Mouse (Mus musculus) heart, embryonic 12.5 days (tissue): ENCODE measurements around the gene Gas6. TPM values are rescaled to one million over a fixed set of nuclear protein-coding genes. Genes with fewer than 3 reads are reported as not detected.

Experiments used
- ATAC-seq: fragments of 200-750 bp; cut with Nextera tagmentation; 2 replicates; pipeline ENCODE4 v1.8.0; 2017; ENCODE audit warnings: moderate TSS enrichment, moderate library complexity; ENCODE audit not compliant: insufficient number of reproducible peaks, low FRiP score
- H3K27ac ChIP-seq: fragments of 300-500 bp; sonication (generic); 2 replicates; pipeline ENCODE4 v1.5.1; 2016; ENCODE audit warnings: mild to moderate bottlenecking, moderate library complexity; ENCODE audit not compliant: poor library complexity, severe bottlenecking
- H3K27me3 ChIP-seq: fragments of 300-500 bp; sonication (generic); replicated peaks from 2 replicates; pipeline ENCODE4 v1.6.1; 2016; ENCODE audit warnings: mild to moderate bottlenecking, moderate library complexity
- H3K36me3 ChIP-seq: fragments of 300-500 bp; sonication (generic); 2 replicates; pipeline ENCODE4 v1.6.1; 2016; ENCODE audit warnings: mild to moderate bottlenecking, moderate library complexity
- H3K4me1 ChIP-seq: fragments of 300-500 bp; sonication (generic); replicated peaks from 2 replicates; pipeline ENCODE4 v1.6.1; 2016; ENCODE audit warnings: mild to moderate bottlenecking
- H3K4me2 ChIP-seq: fragments of 300-500 bp; sonication (generic); 2 replicates; pipeline ENCODE4 v1.6.1; 2016; ENCODE audit warnings: mild to moderate bottlenecking, moderate library complexity
- H3K4me3 ChIP-seq: fragments of 300-500 bp; sonication (generic); 2 replicates; pipeline ENCODE4 v1.5.1; 2016; ENCODE audit warnings: mild to moderate bottlenecking
- H3K9ac ChIP-seq: fragments of 300-500 bp; sonication (generic); 2 replicates; pipeline ENCODE4 v1.6.1; 2016; ENCODE audit warnings: mild to moderate bottlenecking, moderate library complexity
- H3K9me3 ChIP-seq: fragments of 300-500 bp; sonication (generic); replicated peaks from 2 replicates; pipeline ENCODE4 v1.6.1; 2016; ENCODE audit warnings: mild to moderate bottlenecking, moderate library complexity
- WGBS: fragments of 180-500 bp; shearing (Covaris S2); methylation state at CpG from one replicate; pipeline ENCODE4 v1.1.7; 2016; 5-methylcytosine and 5-hydroxymethylcytosine counted together
- polyA plus RNA-seq: library from polyadenylated mRNA; unstranded; fragments of >200 nt; fragmentation: Nextera tagmentation; extraction: Ambion mirVana; gene quantifications from 2 replicates; pipeline ENCODE4 v1.2.1, GENCODE M21; 2016

The Gas6 gene
- polyA plus RNA-seq, 1 experiment from 2014 or later, result 60.7 TPM

DNA sequence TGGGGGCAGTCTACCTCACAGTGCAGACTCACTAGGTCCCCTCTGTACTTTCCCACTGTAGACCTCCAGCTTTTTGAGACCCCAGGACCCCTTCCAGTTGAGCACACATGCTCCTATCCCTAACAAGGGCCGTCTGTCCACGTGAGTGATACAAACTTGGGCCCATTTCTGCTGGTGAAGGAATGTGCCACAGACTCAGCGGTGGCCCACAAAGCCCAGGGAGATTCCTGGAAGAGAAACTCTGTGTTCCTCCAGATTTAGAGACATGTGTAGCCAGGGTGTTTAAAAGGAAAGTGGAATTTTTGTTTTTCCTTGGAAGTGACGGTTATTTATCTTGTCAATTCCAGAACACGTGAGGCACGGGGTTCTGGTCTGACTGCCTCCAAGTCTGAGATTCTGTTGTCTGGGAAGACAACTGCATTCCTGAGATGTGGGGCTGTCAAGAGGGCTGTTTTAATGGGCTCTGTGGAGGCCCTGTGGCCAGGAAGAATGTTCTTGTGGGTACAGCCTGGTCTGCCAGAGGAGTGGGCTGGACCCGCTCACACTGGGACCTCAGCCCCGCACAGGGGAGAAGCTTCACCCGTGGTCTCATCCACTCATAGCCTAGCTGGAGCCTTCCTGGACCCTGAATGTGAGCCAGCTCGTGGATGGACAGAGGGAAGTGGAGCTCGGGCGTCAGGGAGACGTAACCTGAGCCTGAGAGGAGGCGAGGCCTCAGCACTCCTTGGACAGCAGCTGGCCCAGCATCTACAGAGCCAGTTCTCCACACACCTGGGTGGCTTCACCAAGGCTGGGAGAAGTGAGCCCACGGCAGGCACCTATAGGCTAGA, 34.9 kb upstream of the Gas6 start:
- 50% methylated on average over 15 of the region's 15 CpGs for WGBS
- no peak for ATAC-seq
- H3K36me3 ChIP-seq, result no peaks in the 10 kb centered on the region
- H3K4me2 ChIP-seq, result no peak overlapping the region
- peaks cover 44% of the 10 kb centered on the region for H3K4me1 ChIP-seq
- H3K9ac ChIP-seq, result no peak overlapping the region
- H3K27me3 ChIP-seq, result no peaks in the 10 kb centered on the region
- H3K27ac ChIP-seq, result peak overlapping the region; percentile 65
- H3K9me3 ChIP-seq, result peaks cover 15% of the 10 kb centered on the region
- no peak overlapping the region for H3K4me3 ChIP-seq

DNA sequence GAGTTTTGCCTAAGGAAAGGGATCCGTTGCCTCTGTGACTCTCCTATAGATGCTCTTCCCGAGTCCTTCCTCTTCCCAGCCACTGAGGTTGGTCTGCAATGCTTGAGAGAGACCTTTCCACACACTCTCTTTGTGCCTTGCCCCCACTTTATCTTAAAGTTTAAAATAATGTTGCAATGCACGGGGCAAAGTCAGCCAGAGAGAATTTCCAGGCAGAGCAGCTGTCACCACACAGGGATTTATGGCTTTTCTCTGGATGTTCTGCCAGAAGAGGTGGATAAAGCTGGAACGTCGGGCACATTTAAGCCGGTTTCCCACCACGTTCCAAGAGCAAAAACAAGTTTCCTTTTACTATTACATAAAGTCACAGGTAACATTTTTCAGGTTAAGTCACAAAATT, 27.1 kb upstream of the Gas6 start:
- Histone ChIP-seq H3K9ac (no peak overlapping the region), H3K27me3 (peaks cover 11% of the 10 kb centered on the region; the same call in 1 of the 2 replicates), H3K9me3 (0 out of 2 replicates have a peak, but pooled peaks cover 2% of the 10 kb centered on the region), H3K4me3 (no peak overlapping the region), H3K4me2 (no peak overlapping the region), H3K36me3 (no peaks in the 10 kb centered on the region), H3K4me1 (peaks cover 47% of the 10 kb centered on the region), H3K27ac (no peak overlapping the region)
- 33% methylated on average over 7 of the region's 7 CpGs for WGBS
- no peak for ATAC-seq

DNA sequence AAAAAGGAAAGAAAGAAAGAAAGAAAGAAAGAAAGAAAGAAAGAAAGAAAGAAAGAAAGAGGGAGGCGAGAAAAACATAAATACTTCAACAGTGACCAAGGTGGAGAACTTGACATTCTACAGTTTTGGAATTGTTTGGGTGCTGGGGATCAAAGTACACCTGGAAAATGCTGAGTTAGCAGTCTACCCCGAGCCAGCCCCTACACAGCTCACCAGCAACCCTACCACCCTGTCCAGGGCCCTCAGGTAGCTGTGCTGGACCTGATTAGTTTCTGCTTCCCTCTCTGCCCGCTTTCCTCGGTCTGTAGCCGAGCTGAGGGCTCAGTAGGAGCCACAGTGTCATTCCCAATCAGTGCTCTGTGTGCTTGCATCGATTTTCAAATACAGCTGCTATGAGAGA, 26.1 kb upstream of the Gas6 start:
- WGBS, result 67% methylated on average over 6 of the region's 6 CpGs
- H3K4me3 ChIP-seq, result no peak overlapping the region
- ATAC-seq, result no peak
- H3K9ac ChIP-seq, result no peak overlapping the region
- no peak overlapping the region for H3K27ac ChIP-seq
- H3K4me2 ChIP-seq, result no peak overlapping the region
- H3K27me3 ChIP-seq, result peaks cover 11% of the 10 kb centered on the region; the same call in 1 of the 2 replicates
- H3K9me3 ChIP-seq, result no peaks in the 10 kb centered on the region
- H3K36me3 ChIP-seq, result no peaks in the 10 kb centered on the region
- peaks cover 57% of the 10 kb centered on the region for H3K4me1 ChIP-seq

DNA sequence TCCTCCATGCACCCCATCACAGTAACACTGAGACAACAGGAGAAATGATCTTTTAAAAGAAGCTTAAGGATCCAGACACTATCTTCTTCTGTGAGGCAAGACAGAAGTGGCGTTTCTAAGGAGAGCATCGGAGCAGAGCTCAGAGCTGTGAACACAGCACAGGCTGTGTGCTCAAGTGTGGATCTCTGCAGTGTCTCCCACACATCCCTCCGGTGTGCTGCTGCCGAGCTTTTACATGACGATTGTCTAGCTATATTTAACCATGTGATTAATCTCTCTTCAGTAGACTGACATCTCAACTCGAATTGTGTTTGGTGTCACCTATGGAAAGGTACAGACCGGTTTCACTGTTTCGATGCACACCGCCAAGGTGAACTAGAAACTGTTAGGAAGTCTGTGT, 25.2 kb upstream of the Gas6 start:
- Histone ChIP-seq H3K9me3 (no peaks in the 10 kb centered on the region), H3K4me2 (no peak overlapping the region), H3K27ac (no peak overlapping the region), H3K36me3 (no peaks in the 10 kb centered on the region), H3K4me3 (no peak overlapping the region), H3K27me3 (peaks cover 11% of the 10 kb centered on the region; the same call in 1 of the 2 replicates), H3K4me1 (peaks cover 54% of the 10 kb centered on the region), H3K9ac (no peak overlapping the region)
- ATAC-seq, result no peak
- WGBS, result 51% methylated on average over 9 of the region's 9 CpGs

DNA sequence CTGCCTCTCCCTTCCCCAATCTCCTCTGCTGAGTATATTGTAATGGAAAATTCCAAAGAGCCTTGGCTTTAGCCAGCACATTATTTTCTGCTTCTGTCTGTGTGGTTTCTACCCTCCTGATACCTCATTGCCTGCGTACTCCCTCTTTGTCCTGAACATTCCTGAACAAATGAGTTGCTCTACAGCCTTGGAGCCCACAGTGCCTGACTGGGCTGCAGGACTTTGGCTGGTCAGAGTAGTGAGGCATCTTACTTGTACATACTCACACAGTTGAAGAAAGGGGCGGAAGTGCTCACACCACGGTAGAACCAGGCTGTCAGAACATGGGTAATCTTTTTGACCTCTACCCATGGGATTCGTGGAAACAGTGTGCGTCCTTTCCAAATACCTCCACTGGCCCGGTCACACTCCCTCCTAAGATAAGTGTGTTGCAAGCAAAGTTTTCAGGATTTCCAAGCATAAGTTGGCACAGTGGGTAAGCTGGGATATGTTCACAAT, 23.0 kb upstream of the Gas6 start:
- WGBS, result 59% methylated on average over 6 of the region's 6 CpGs
- no peak for ATAC-seq
- Histone ChIP-seq H3K27me3 (peaks cover 4% of the 10 kb centered on the region), H3K9ac (no peak overlapping the region), H3K4me2 (no peak overlapping the region), H3K27ac (no peak overlapping the region), H3K4me1 (peaks cover 41% of the 10 kb centered on the region), H3K9me3 (no peaks in the 10 kb centered on the region), H3K4me3 (no peak overlapping the region), H3K36me3 (no peaks in the 10 kb centered on the region)

DNA sequence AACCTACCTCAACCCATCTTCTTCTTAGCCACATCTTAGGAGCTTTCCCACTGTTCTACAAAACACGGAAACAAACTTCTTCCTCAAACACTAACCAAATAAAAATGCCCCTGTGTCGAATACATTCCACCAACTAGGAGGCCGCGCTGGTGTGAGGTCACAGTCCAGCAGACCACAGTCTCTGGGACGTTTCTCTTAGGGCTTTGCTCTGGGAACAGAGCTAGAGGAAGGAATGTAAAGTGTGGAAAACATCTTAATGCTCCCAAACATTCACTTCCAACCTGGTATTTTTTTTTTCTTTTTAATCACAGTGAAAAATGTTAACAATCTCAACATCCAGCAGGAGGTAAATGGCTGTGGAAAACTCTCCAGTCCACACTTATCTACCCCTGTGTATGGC, 22.4 kb upstream of the Gas6 start:
- no peak overlapping the region for H3K4me3 ChIP-seq
- ATAC-seq, result no peak
- H3K36me3 ChIP-seq, result no peaks in the 10 kb centered on the region
- WGBS, result 59% methylated on average over 5 of the region's 5 CpGs
- no peaks in the 10 kb centered on the region; the same call in none of the 2 replicates for H3K27me3 ChIP-seq
- H3K9me3 ChIP-seq, result no peaks in the 10 kb centered on the region
- peak overlapping the region; percentile 40; the same call in 1 of the 2 replicates for H3K27ac ChIP-seq
- H3K9ac ChIP-seq, result no peak overlapping the region
- H3K4me2 ChIP-seq, result no peak overlapping the region
- H3K4me1 ChIP-seq, result peaks cover 35% of the 10 kb centered on the region

DNA sequence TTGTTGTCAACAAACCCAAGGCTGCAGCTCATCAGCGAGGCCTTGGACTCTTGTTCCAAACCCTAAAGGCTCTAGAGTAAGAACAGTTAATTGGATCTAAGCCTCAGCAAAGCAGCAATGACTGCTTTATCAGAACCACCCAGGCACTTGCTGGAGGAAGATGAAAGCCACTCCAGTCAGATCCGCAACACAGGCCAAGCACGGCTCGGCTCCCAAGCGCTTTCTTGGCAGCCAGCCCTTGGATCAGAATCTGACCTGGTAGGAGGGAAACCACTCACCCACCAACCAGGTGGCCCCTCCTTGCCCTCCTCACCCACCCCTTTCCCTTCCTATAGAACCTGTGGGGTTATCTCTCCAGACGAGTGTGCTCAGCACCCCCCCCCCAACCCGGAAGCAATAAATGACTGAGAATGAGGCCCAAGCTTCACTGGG, 21.7 kb upstream of the Gas6 start:
- no peak overlapping the region for H3K4me3 ChIP-seq
- no peaks in the 10 kb centered on the region for H3K9me3 ChIP-seq
- no peak overlapping the region for H3K9ac ChIP-seq
- 0 out of 2 replicates have a peak overlapping the region, but pooled peaks have one; percentile 40 for H3K27ac ChIP-seq
- no peak overlapping the region for H3K4me2 ChIP-seq
- 36% methylated on average over 7 of the region's 7 CpGs for WGBS
- no peaks in the 10 kb centered on the region for H3K36me3 ChIP-seq
- peak; percentile 69 for ATAC-seq
- no peaks in the 10 kb centered on the region; the same call in none of the 2 replicates for H3K27me3 ChIP-seq
- peaks cover 32% of the 10 kb centered on the region for H3K4me1 ChIP-seq

DNA sequence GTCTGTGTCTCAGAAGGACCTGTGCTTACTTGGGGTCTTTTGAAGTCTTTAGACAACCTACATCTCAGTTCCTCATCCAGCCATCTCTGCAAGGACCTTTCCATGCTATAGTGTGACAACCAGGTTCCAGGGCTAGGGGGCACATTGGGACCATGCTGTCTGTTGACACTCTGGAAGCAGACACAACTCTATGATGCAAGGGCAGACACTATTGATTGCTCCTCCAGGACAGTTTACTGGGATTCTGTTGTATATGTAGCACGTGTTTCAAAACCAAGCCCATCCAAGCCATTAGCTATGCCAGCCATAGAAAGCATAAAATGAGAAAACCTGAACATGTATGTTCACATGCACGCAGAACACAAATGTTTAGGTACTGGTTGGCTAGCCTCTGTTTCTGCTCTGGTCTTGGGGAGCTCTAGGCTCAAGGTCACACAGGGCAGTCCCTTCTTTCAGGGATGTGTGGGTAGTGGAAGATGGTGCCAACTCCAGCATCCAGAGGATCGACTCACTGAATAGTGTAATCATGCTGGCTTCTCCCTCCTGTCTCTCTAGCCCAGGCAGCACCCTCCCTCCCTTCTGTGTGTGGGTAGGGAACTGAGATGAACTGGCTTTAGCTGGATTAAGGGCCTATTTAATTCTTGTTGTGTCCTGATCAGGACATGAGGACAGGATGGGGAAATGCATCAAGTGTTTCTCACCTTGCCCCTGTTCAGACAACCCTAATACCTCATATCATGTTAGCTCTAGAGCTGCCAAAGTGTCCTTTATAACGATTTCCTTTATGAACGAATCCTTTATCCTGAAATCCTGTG, 19.5 kb upstream of the Gas6 start:
- H3K4me2 ChIP-seq, result no peak overlapping the region
- ATAC-seq, result no peak
- no peaks in the 10 kb centered on the region for H3K9me3 ChIP-seq
- no peak overlapping the region for H3K4me3 ChIP-seq
- WGBS, result 67% methylated on average over 5 of the region's 5 CpGs
- no peaks in the 10 kb centered on the region; the same call in none of the 2 replicates for H3K27me3 ChIP-seq
- H3K27ac ChIP-seq, result no peak overlapping the region
- peaks cover 18% of the 10 kb centered on the region for H3K4me1 ChIP-seq
- no peak overlapping the region for H3K9ac ChIP-seq
- H3K36me3 ChIP-seq, result no peaks in the 10 kb centered on the region

DNA sequence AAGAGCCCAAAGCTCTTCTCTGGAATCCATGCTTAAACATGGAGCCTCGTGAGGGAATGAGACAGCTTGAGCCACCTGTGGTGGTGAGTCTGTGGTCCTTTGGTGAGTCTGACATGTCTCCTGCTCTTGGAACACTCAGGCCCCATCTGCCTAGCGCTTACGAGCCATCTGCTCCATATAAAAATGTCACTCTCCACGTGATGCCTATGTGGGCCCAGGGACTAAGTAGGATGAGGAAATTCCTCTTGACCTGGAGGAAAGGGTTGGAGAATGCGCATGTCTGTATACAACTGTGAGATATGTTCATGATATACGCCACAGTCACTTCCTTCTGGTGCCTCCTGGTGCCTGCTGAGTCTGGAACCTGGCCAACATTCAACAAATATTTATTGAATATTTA, 18.4 kb upstream of the Gas6 start:
- no peak overlapping the region for H3K9ac ChIP-seq
- H3K4me3 ChIP-seq, result no peak overlapping the region
- WGBS, result 68% methylated on average over 6 of the region's 6 CpGs
- H3K27me3 ChIP-seq, result peaks cover 6% of the 10 kb centered on the region
- peaks cover 19% of the 10 kb centered on the region for H3K4me1 ChIP-seq
- H3K4me2 ChIP-seq, result no peak overlapping the region
- ATAC-seq, result no peak
- no peak overlapping the region for H3K27ac ChIP-seq
- no peaks in the 10 kb centered on the region for H3K36me3 ChIP-seq
- H3K9me3 ChIP-seq, result no peaks in the 10 kb centered on the region

DNA sequence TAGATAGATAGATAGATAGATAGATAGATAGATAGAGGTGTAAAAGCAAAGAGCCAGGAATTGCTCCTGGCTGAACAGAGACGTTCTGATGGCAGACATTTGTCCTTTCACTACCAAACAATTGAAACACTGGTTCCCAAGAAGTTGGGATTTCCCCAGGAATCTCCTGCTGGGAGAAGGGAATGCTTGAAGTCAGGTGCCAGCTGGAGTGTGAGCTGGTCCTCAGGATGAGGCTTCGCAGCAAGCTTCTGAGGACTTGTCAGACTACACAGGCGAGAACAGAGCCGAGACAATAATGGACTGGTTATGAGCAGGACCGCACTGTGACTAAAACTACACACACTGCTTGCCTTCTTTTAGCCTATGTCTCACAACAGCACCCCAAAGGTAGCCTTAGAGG, 17.7 kb upstream of the Gas6 start:
- Histone ChIP-seq H3K9me3 (no peaks in the 10 kb centered on the region), H3K4me1 (peaks cover 23% of the 10 kb centered on the region), H3K27me3 (peaks cover 8% of the 10 kb centered on the region), H3K36me3 (no peaks in the 10 kb centered on the region), H3K9ac (no peak overlapping the region), H3K4me2 (no peak overlapping the region), H3K4me3 (no peak overlapping the region), H3K27ac (no peak overlapping the region)
- 71% methylated on average over 5 of the region's 5 CpGs for WGBS
- no peak for ATAC-seq
